Mouse (Mus musculus) embryonic facial prominence, embryonic 11.5 days (tissue): ENCODE data around the gene Erg. TPM values are rescaled to one million over a fixed set of nuclear protein-coding genes. Genes with fewer than 3 reads are reported as not detected.

Source experiments
- ATAC-seq: fragments of 200-750 bp; cut with Nextera tagmentation; replicated peaks from 2 replicates; pipeline ENCODE4 v1.8.0; 2017; ENCODE audit warnings: low read depth; ENCODE audit not compliant: insufficient number of reproducible peaks, low FRiP score, low TSS enrichment
- DNase-seq: peaks from one replicate; pipeline ENCODE4 v3.0.0-alpha.2; 2015; ENCODE audit warnings: low spot score
- H3K27ac ChIP-seq: fragments of 300-500 bp; sonication (generic); replicated peaks from 2 replicates; pipeline ENCODE4 v1.5.1; 2014; ENCODE audit warnings: mild to moderate bottlenecking, low read depth, low read length, control low read depth
- H3K27me3 ChIP-seq: fragments of 300-500 bp; sonication (generic); 2 replicates; pipeline ENCODE4 v1.6.1; 2014; ENCODE audit warnings: mild to moderate bottlenecking, low read length, moderate library complexity, mixed read lengths; ENCODE audit not compliant: control insufficient read depth, insufficient read depth
- H3K36me3 ChIP-seq: fragments of 300-500 bp; sonication (generic); replicated peaks from 2 replicates; pipeline ENCODE4 v1.6.1; 2014; ENCODE audit warnings: low read depth, mild to moderate bottlenecking, low read length, moderate library complexity, mixed read lengths; ENCODE audit not compliant: control insufficient read depth, insufficient read depth
- H3K4me1 ChIP-seq: fragments of 300-500 bp; sonication (generic); 2 replicates; pipeline ENCODE4 v1.6.1; 2014; ENCODE audit warnings: low read length, mixed read lengths; ENCODE audit not compliant: control insufficient read depth, insufficient read depth
- H3K4me2 ChIP-seq: fragments of 300-500 bp; sonication (generic); 2 replicates; pipeline ENCODE4 v1.6.1; 2014; ENCODE audit warnings: low read depth, mild to moderate bottlenecking, control low read depth, low read length, moderate library complexity
- H3K4me3 ChIP-seq: fragments of 300-500 bp; sonication (generic); 2 replicates; pipeline ENCODE4 v1.5.1; 2014; ENCODE audit warnings: low read depth, low read length, control low read depth
- H3K9ac ChIP-seq: fragments of 300-500 bp; sonication (generic); replicated peaks from 2 replicates; pipeline ENCODE4 v1.6.1; 2014; ENCODE audit warnings: mild to moderate bottlenecking, control low read depth, low read length
- H3K9me3 ChIP-seq: fragments of 300-500 bp; sonication (generic); replicated peaks from 2 replicates; pipeline ENCODE4 v1.6.1; 2016; ENCODE audit warnings: mild to moderate bottlenecking, low read length, inconsistent platforms, mixed read lengths; ENCODE audit not compliant: control insufficient read depth
- WGBS: fragments of 180-500 bp; shearing (Covaris S2); extraction: QIAGEN DNeasy Blood & Tissue Kit; methylation state at CpG from one replicate; pipeline ENCODE4 v1.1.7; 2014; 5-methylcytosine and 5-hydroxymethylcytosine counted together
- polyA plus RNA-seq: library from polyadenylated mRNA; unstranded; fragments of >200 nt; fragmentation: Nextera tagmentation; extraction: Ambion mirVana; gene quantifications from 2 replicates; pipeline ENCODE4 v1.2.1, GENCODE M21; 2014

Gene Erg
- polyA plus RNA-seq, 1 experiment from 2014 or later: 2.5 TPM

GRCm38 (mm10) chr16:95436051-95436450 is 150.3 kb downstream of the Erg start:
- no peak overlapping the region for H3K4me2 ChIP-seq
- H3K9me3 ChIP-seq: no peaks in the 10 kb centered on the region
- H3K27ac ChIP-seq: no peak overlapping the region
- no peaks in the 10 kb centered on the region for H3K36me3 ChIP-seq
- H3K27me3 ChIP-seq: no peaks in the 10 kb centered on the region
- DNase-seq: no peak
- H3K4me3 ChIP-seq: no peak overlapping the region
- no peaks in the 10 kb centered on the region for H3K4me1 ChIP-seq
- no peak for ATAC-seq
- H3K9ac ChIP-seq: no peak overlapping the region
- WGBS: 72% methylated on average over 4 of the region's 4 CpGs

GRCm38 (mm10) chr16:95434434-95434833 is 152.0 kb downstream of the Erg start:
- DNase-seq: no peak
- no peaks in the 10 kb centered on the region for H3K4me1 ChIP-seq
- no peaks in the 10 kb centered on the region for H3K27me3 ChIP-seq
- H3K27ac ChIP-seq: no peak overlapping the region
- 95% methylated on average over 8 of the region's 8 CpGs for WGBS
- no peaks in the 10 kb centered on the region for H3K36me3 ChIP-seq
- H3K9me3 ChIP-seq: no peaks in the 10 kb centered on the region
- H3K4me2 ChIP-seq: no peak overlapping the region
- H3K4me3 ChIP-seq: no peak overlapping the region
- no peak for ATAC-seq
- no peak overlapping the region for H3K9ac ChIP-seq

- DNase-seq: no peak
- H3K27me3 ChIP-seq: no peaks in the 10 kb centered on the region
- no peaks in the 10 kb centered on the region for H3K9me3 ChIP-seq
- ATAC-seq: no peak
- H3K4me1 ChIP-seq: no peaks in the 10 kb centered on the region
- H3K36me3 ChIP-seq: no peaks in the 10 kb centered on the region
- 82% methylated on average over 2 of the region's 2 CpGs for WGBS
- no peak overlapping the region for H3K4me3 ChIP-seq
- H3K4me2 ChIP-seq: no peak overlapping the region
- H3K27ac ChIP-seq: no peak overlapping the region
- H3K9ac ChIP-seq: no peak overlapping the region
Measured at GRCm38 (mm10) chr16:95432540-95432971, 153.8 kb downstream of the Erg start.

- WGBS: 89% methylated on average over 3 of the region's 3 CpGs
- DNase-seq (no peak), ATAC-seq (no peak)
- no peak overlapping the region for H3K4me2 ChIP-seq
- no peaks in the 10 kb centered on the region for H3K36me3 ChIP-seq
- no peaks in the 10 kb centered on the region for H3K4me1 ChIP-seq
- H3K27ac ChIP-seq: no peak overlapping the region
- no peaks in the 10 kb centered on the region for H3K27me3 ChIP-seq
- no peak overlapping the region for H3K9ac ChIP-seq
- no peak overlapping the region for H3K4me3 ChIP-seq
- no peaks in the 10 kb centered on the region for H3K9me3 ChIP-seq
Measured at GRCm38 (mm10) chr16:95429851-95430250, 156.5 kb downstream of the Erg start.

GRCm38 (mm10) chr16:95428239-95428638 is 158.2 kb downstream of the Erg start:
- Histone ChIP-seq H3K4me3 (no peak overlapping the region), H3K4me2 (no peak overlapping the region), H3K9me3 (no peaks in the 10 kb centered on the region), H3K27me3 (no peaks in the 10 kb centered on the region), H3K4me1 (no peaks in the 10 kb centered on the region), H3K27ac (no peak overlapping the region), H3K36me3 (no peaks in the 10 kb centered on the region), H3K9ac (no peak overlapping the region)
- ATAC-seq (no peak), DNase-seq (no peak)
- 74% methylated on average over 5 of the region's 5 CpGs for WGBS

GRCm38 (mm10) chr16:95427512-95427911 is 158.9 kb downstream of the Erg start:
- no peak overlapping the region for H3K9ac ChIP-seq
- H3K4me3 ChIP-seq: no peak overlapping the region
- no peak overlapping the region for H3K27ac ChIP-seq
- H3K9me3 ChIP-seq: no peaks in the 10 kb centered on the region
- H3K4me2 ChIP-seq: no peak overlapping the region
- no peaks in the 10 kb centered on the region for H3K4me1 ChIP-seq
- DNase-seq (no peak), ATAC-seq (no peak)
- 88% methylated on average over 10 of the region's 10 CpGs for WGBS
- H3K27me3 ChIP-seq: no peaks in the 10 kb centered on the region
- H3K36me3 ChIP-seq: no peaks in the 10 kb centered on the region

- Histone ChIP-seq H3K27ac (no peak overlapping the region), H3K4me2 (no peak overlapping the region), H3K27me3 (no peaks in the 10 kb centered on the region), H3K4me3 (no peak overlapping the region), H3K9ac (no peak overlapping the region), H3K36me3 (no peaks in the 10 kb centered on the region), H3K9me3 (no peaks in the 10 kb centered on the region), H3K4me1 (no peaks in the 10 kb centered on the region)
- no peak for ATAC-seq
- WGBS: 62% methylated on average over 5 of the region's 5 CpGs
- DNase-seq: no peak
Measured at GRCm38 (mm10) chr16:95422658-95423073, 163.7 kb downstream of the Erg start.

- no peaks in the 10 kb centered on the region for H3K27me3 ChIP-seq
- H3K36me3 ChIP-seq: no peaks in the 10 kb centered on the region
- no peak overlapping the region for H3K9ac ChIP-seq
- no peaks in the 10 kb centered on the region for H3K9me3 ChIP-seq
- ATAC-seq (no peak), DNase-seq (no peak)
- no peak overlapping the region for H3K4me3 ChIP-seq
- H3K4me1 ChIP-seq: no peaks in the 10 kb centered on the region
- 61% methylated on average over 7 of the region's 7 CpGs for WGBS
- no peak overlapping the region for H3K27ac ChIP-seq
- no peak overlapping the region for H3K4me2 ChIP-seq
Measured at GRCm38 (mm10) chr16:95421235-95421886, 165.0 kb downstream of the Erg start.
